Mouse (Mus musculus) stomach, postnatal 0 days (tissue): ENCODE measurements around the gene Pdap1. TPM values are rescaled to one million over a fixed set of nuclear protein-coding genes. Genes with fewer than 3 reads are reported as not detected.
"Not testable (repeated sequence)": the region's sequence is repeated elsewhere in the genome, so short reads cannot be mapped to it uniquely, and the experiment has no call there.

Experiments
- ATAC-seq: fragments of 200-750 bp; cut with Nextera tagmentation; 2 replicates; pipeline ENCODE4 v1.8.0; 2017; ENCODE audit not compliant: low FRiP score, low TSS enrichment
- DNase-seq: peaks from one replicate; pipeline ENCODE4 v3.0.0-alpha.2; 2016; ENCODE audit warnings: low spot score
- H3K27ac ChIP-seq: fragments of 300-500 bp; sonication (generic); replicated peaks from 2 replicates; pipeline ENCODE4 v1.5.1; 2014; ENCODE audit warnings: mild to moderate bottlenecking, control low read depth
- H3K27me3 ChIP-seq: fragments of 300-500 bp; sonication (generic); 2 replicates; pipeline ENCODE4 v1.6.1; 2014; ENCODE audit warnings: low read length; ENCODE audit not compliant: control insufficient read depth, insufficient read depth
- H3K36me3 ChIP-seq: fragments of 300-500 bp; sonication (generic); 2 replicates; pipeline ENCODE4 v1.6.1; 2014; ENCODE audit warnings: low read length, mixed read lengths; ENCODE audit not compliant: control insufficient read depth, insufficient read depth
- H3K4me1 ChIP-seq: fragments of 300-500 bp; sonication (generic); replicated peaks from 2 replicates; pipeline ENCODE4 v1.6.1; 2014; ENCODE audit warnings: antibody characterized with exemption; ENCODE audit not compliant: control insufficient read depth, insufficient read depth
- H3K4me2 ChIP-seq: fragments of 300-500 bp; sonication (generic); replicated peaks from 2 replicates; pipeline ENCODE4 v1.6.1; 2014; ENCODE audit warnings: low read depth, mild to moderate bottlenecking, control low read depth, moderate library complexity
- H3K4me3 ChIP-seq: fragments of 300-500 bp; sonication (generic); 2 replicates; pipeline ENCODE4 v1.5.1; 2014; ENCODE audit warnings: low read depth, low read length, control low read depth
- H3K9ac ChIP-seq: fragments of 300-500 bp; sonication (generic); 2 replicates; pipeline ENCODE4 v1.6.1; 2014; ENCODE audit warnings: mild to moderate bottlenecking, low read length, control low read depth, mixed read lengths
- H3K9me3 ChIP-seq: fragments of 300-500 bp; sonication (generic); 2 replicates; pipeline ENCODE4 v1.6.1; 2016; ENCODE audit warnings: low read length; ENCODE audit not compliant: control insufficient read depth
- CTCF ChIP-seq: IDR thresholded peaks from 2 replicates; pipeline ENCODE4 v1.5.1; 2016; ENCODE audit warnings: antibody characterized with exemption, low read depth, mild to moderate bottlenecking, moderate library complexity
- EP300 ChIP-seq: optimal IDR thresholded peaks from 2 replicates; pipeline ENCODE3; 2016; ENCODE audit warnings: antibody characterized with exemption
- WGBS: fragments of 180-500 bp; shearing (Covaris S2); extraction: QIAGEN DNeasy Blood & Tissue Kit; methylation state at CpG from one replicate; pipeline ENCODE4 v1.1.7; 2014; 5-methylcytosine and 5-hydroxymethylcytosine counted together
- polyA plus RNA-seq: library from polyadenylated mRNA; unstranded; fragments of >200 nt; fragmentation: Nextera tagmentation; extraction: Ambion mirVana; gene quantifications from 2 replicates; pipeline ENCODE4 v1.2.1, GENCODE M21; 2015

Pdap1 gene
- polyA plus RNA-seq, 1 experiment from 2014 or later = 62.0 TPM

- no peak overlapping the region for H3K4me2 ChIP-seq
- ATAC-seq = no peak
- WGBS = 88% methylated on average over 5 of the region's 5 CpGs
Measured at GRCm38 (mm10) chr5:145147748-145148147, 7.7 kb upstream of the Pdap1 start.

GRCm38 (mm10) chr5:145140611-145141010 is 573 bp upstream of the Pdap1 start:
- TF ChIP-seq CTCF = no peak
- no peak for TF ChIP-seq EP300
- ATAC-seq (peak; percentile 18; the same call in 1 of the 2 replicates), DNase-seq (no peak)
- Histone ChIP-seq H3K27me3 (no peaks in the 10 kb centered on the region), H3K4me1 (no peaks in the 10 kb centered on the region; the same call in 1 of the 2 replicates), H3K27ac (peak overlapping the region; percentile 78), H3K36me3 (peaks cover 22% of the 10 kb centered on the region), H3K4me2 (peak overlapping the region; percentile 74), H3K9ac (peak overlapping the region; percentile 88), H3K4me3 (peak overlapping the region; percentile 87), H3K9me3 (no peaks in the 10 kb centered on the region)
- under 1% methylated on average over 18 of the region's 18 CpGs for WGBS

More at GRCm38 (mm10) chr5:145147748-145148147, 7.7 kb upstream of the Pdap1 start:
- Histone ChIP-seq H3K27me3 (no peaks in the 10 kb centered on the region), H3K27ac (no peak overlapping the region), H3K4me3 (no peak overlapping the region), H3K9me3 (no peaks in the 10 kb centered on the region), H3K4me1 (no peaks in the 10 kb centered on the region), H3K36me3 (peaks cover 40% of the 10 kb centered on the region), H3K9ac (no peak overlapping the region)
- TF ChIP-seq CTCF (no peak), EP300 (no peak)
- DNase-seq = no peak

GRCm38 (mm10) chr5:145138836-145139235 is 1.2 kb downstream of the Pdap1 start:
- Histone ChIP-seq H3K4me2 (peak overlapping the region; percentile 74), H3K9ac (peak overlapping the region; percentile 88), H3K9me3 (no peaks in the 10 kb centered on the region), H3K36me3 (peaks cover 30% of the 10 kb centered on the region), H3K4me1 (no peaks in the 10 kb centered on the region; the same call in 1 of the 2 replicates), H3K27ac (no peak overlapping the region; the same call in 1 of the 2 replicates), H3K4me3 (peak overlapping the region; percentile 87), H3K27me3 (no peaks in the 10 kb centered on the region)
- WGBS = 3% methylated on average over 6 of the region's 6 CpGs
- no peak for TF ChIP-seq CTCF
- TF ChIP-seq EP300 = no peak
- DNase-seq = no peak
- ATAC-seq = no peak

GRCm38 (mm10) chr5:145133275-145133674 is 6.8 kb downstream of the Pdap1 start:
- H3K9me3 ChIP-seq, H3K4me3 ChIP-seq, H3K4me2 ChIP-seq, DNase-seq, H3K27me3 ChIP-seq, H3K9ac ChIP-seq, H3K4me1 ChIP-seq, ATAC-seq, H3K27ac ChIP-seq: not testable (repeated sequence)
- WGBS = 83% methylated on average over 6 of the region's 6 CpGs
- peaks cover 50% of the 10 kb centered on the region for H3K36me3 ChIP-seq
- TF ChIP-seq CTCF = peak; percentile 26

DNA sequence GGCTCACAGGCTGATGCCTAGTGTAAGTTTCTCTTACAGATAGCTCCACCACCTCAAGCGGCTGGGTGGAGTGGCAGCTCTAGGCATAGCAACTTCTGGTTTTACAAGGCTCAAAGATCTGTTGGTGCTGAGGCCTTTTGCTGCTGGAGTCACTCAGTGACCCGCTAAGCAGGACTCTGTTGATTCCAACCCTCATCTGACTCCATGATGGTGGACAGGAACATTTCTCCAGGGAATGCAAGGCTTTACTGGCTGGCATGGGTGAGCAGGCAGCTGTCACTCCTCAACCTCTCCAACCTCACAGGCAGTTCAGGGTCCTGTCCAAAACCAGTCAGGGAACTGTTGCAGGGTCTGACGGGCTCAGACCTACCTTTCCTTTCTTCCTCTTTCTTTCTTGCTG is 9.0 kb downstream of the Pdap1 start:
- no peak overlapping the region for H3K9ac ChIP-seq
- no peak overlapping the region for H3K4me2 ChIP-seq
- peaks cover 60% of the 10 kb centered on the region for H3K36me3 ChIP-seq
- ATAC-seq (no peak), DNase-seq (no peak)
- WGBS = 77% methylated on average over 3 of the region's 3 CpGs
- H3K4me1 ChIP-seq = no peaks in the 10 kb centered on the region
- no peak overlapping the region for H3K4me3 ChIP-seq
- no peaks in the 10 kb centered on the region for H3K27me3 ChIP-seq
- no peak for TF ChIP-seq CTCF
- no peak for TF ChIP-seq EP300
- H3K9me3 ChIP-seq = no peaks in the 10 kb centered on the region
- H3K27ac ChIP-seq = no peak overlapping the region

- ATAC-seq = no peak
- H3K4me3 ChIP-seq = no peak overlapping the region
Measured at GRCm38 (mm10) chr5:145130191-145130590, 9.8 kb downstream of the Pdap1 start.

DNA sequence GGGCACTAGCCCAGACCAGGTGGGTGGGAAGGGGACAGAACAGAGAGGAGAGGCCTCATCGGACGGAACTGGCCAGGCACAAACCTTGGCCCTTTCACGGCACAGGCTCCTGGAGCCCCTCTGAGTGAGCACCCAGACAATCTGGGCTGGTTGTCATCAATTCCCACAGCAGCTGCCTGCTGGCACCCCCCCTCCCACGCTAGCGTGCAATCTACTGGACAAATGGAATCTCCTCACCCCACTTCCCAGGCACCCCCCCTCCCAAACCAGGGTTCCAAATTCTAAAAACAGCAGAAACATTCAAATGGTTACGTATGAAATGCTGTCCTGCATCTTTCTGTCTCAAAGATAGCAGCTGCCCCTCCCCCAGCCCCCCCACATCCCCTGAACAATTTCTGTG is 10.3 kb downstream of the Pdap1 start:
- not testable (repeated sequence) for H3K4me2 ChIP-seq, ATAC-seq, H3K27ac ChIP-seq, H3K9me3 ChIP-seq, DNase-seq, H3K9ac ChIP-seq, H3K4me1 ChIP-seq, H3K4me3 ChIP-seq, H3K27me3 ChIP-seq
- peaks cover 56% of the 10 kb centered on the region for H3K36me3 ChIP-seq
- 76% methylated on average over 6 of the region's 6 CpGs for WGBS

More at GRCm38 (mm10) chr5:145130191-145130590, 9.8 kb downstream of the Pdap1 start:
- H3K27me3 ChIP-seq = no peaks in the 10 kb centered on the region
- 77% methylated on average over 11 of the region's 11 CpGs for WGBS
- H3K9me3 ChIP-seq = no peaks in the 10 kb centered on the region
- TF ChIP-seq CTCF (no peak), EP300 (no peak)
- no peaks in the 10 kb centered on the region for H3K4me1 ChIP-seq
- no peak overlapping the region for H3K27ac ChIP-seq
- no peak for DNase-seq
- H3K4me2 ChIP-seq = no peak overlapping the region
- peaks cover 58% of the 10 kb centered on the region for H3K36me3 ChIP-seq
- H3K9ac ChIP-seq = no peak overlapping the region
